Mouse (Mus musculus): ENCODE measurements around the gene Cstb. TPM values are rescaled to one million over a fixed set of nuclear protein-coding genes. Genes with fewer than 3 reads are reported as not detected.

The Cstb gene
- total and polyA plus RNA-seq, 3 experiments: 71.9 to 76.7 TPM; not detected in 1

DNA sequence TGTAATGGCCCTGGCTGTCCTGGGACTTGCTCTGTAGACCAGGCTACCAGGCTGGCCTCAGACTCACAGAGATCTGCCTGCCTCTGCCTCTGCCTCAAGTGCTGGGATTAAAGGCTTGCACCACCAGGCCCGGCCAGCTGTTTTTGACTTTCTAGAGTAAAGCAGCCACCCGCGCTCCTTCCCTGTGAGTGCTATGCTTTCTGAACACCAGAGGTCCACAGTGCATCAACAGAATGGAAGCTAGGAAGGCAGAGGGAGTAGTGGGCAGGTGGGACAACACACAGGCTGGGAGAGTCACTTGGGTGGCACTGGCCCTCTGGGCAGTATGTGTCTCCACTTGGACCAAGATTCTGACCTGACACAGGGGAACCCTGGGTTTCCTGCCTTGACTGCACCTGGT, 30.1 kb upstream of the Cstb start:
- Histone ChIP-seq H3K27ac (ENCODE audit: control insufficient read depth, low read depth, low read length) (no peak overlapping the region), H3K79me2 (ENCODE audit: control insufficient read depth, insufficient read depth, low read length, poor library complexity) (no peaks in the 10 kb centered on the region), H3K9ac (ENCODE audit: control insufficient read depth, low read depth, low read length, poor library complexity, severe bottlenecking) (no peak overlapping the region), H3K27me3 (ENCODE audit: control insufficient read depth in 1 of 2, insufficient read depth in 2 of 2, low read length in 2 of 2) (peaks cover 0 to 2% of the 10 kb centered on the region in 2 experiments; a peak in 1 of 4 replicates), H3K9me3 (replicated peaks; ENCODE audit: insufficient read depth, low read length) (no peaks in the 10 kb centered on the region), H3K36me3 (ENCODE audit: control insufficient read depth in 1 of 2, insufficient read depth in 2 of 2, low read length in 2 of 2) (peaks cover under 1 to 6% of the 10 kb centered on the region in 2 experiments; a peak in 3 of 4 replicates), H3K4me3 (ENCODE audit: control insufficient read depth in 1 of 2, insufficient read depth in 1 of 2, low read depth in 2 of 2, low read length in 2 of 2) (no peak overlapping the region), H3K4me1 (ENCODE audit: control insufficient read depth in 1 of 2, insufficient read depth in 2 of 2, low read length in 2 of 2) (peaks cover 0 to 18% of the 10 kb centered on the region in 2 experiments; a peak in 2 of 4 replicates)
- TF ChIP-seq ZNF384 (IDR thresholded peaks at IDR 0.05; ENCODE audit: low read depth, low read length) (no peak), RAD21 (IDR thresholded peaks at IDR 0.05; ENCODE audit: low read depth, low read length) (no peak), MAZ (IDR thresholded peaks at IDR 0.05; ENCODE audit: low read depth, low read length) (no peak), BHLHE40 (IDR thresholded peaks at IDR 0.05; ENCODE audit: borderline replicate concordance, low read depth, low read length) (no peak), ZKSCAN1 (IDR thresholded peaks at IDR 0.05; ENCODE audit: low read depth, low read length) (no peak), GABPA (IDR thresholded peaks at IDR 0.05; ENCODE audit: low read depth, low read length) (no peak), ELF1 (IDR thresholded peaks at IDR 0.05; ENCODE audit: low read depth, low read length) (no peak), MYB (IDR thresholded peaks at IDR 0.05; ENCODE audit: low read depth, low read length) (no peak), CTCF (IDR thresholded peaks at IDR 0.05 in 2 of 3, conservative IDR thresholded peaks at IDR 0.05 in 1 of 3; ENCODE audit: control insufficient read depth in 1 of 3, insufficient read depth in 1 of 3, low read depth in 2 of 3, low read length in 3 of 3, poor library complexity in 1 of 3, severe bottlenecking in 1 of 3) (no peak), NRF1 (IDR thresholded peaks at IDR 0.05; ENCODE audit: insufficient read depth, low read depth, low read length, poor library complexity, severe bottlenecking) (no peak), MYC (IDR thresholded peaks at IDR 0.05; ENCODE audit: low read depth, low read length) (no peak), ZC3H11A (IDR thresholded peaks at IDR 0.05; ENCODE audit: low read depth, low read length) (no peak), GATA1 (IDR thresholded peaks at IDR 0.05; ENCODE audit: low read depth, low read length) (no peak)
- DNase-seq (ENCODE audit: low read depth, low spot score): no peak

- TF ChIP-seq CTCF (IDR thresholded peaks at IDR 0.05 in 2 of 3, conservative IDR thresholded peaks at IDR 0.05 in 1 of 3; ENCODE audit: control insufficient read depth in 1 of 3, insufficient read depth in 1 of 3, low read depth in 2 of 3, low read length in 3 of 3, poor library complexity in 1 of 3, severe bottlenecking in 1 of 3): peak; percentile 80 to 93 (median 90)
- TF ChIP-seq GABPA (IDR thresholded peaks at IDR 0.05; ENCODE audit: low read depth, low read length): no peak
- TF ChIP-seq ZC3H11A (IDR thresholded peaks at IDR 0.05; ENCODE audit: low read depth, low read length): peak; percentile 28; the same call in 1 of the 2 replicates
- TF ChIP-seq SMC3 (IDR thresholded peaks at IDR 0.05; ENCODE audit: low read depth, low read length): peak; percentile 46
- TF ChIP-seq MYC (IDR thresholded peaks at IDR 0.05; ENCODE audit: low read depth, low read length): 0 out of 2 replicates have a peak, but pooled peaks have one; percentile 44
- TF ChIP-seq RAD21 (IDR thresholded peaks at IDR 0.05; ENCODE audit: low read depth, low read length): peak; percentile 54
- no peak for TF ChIP-seq POLR2A (IDR thresholded peaks at IDR 0.05; ENCODE audit: control insufficient read depth in 1 of 2, insufficient read depth in 1 of 2, low read depth in 1 of 2, low read length in 2 of 2, poor library complexity in 1 of 2)
- no peak for TF ChIP-seq POLR2AphosphoS5 (IDR thresholded peaks at IDR 0.05; ENCODE audit: borderline replicate concordance, low read depth, low read length)
- TF ChIP-seq MXI1 (IDR thresholded peaks at IDR 0.05; ENCODE audit: low read depth, low read length): no peak
- Histone ChIP-seq H3K9me3 (replicated peaks; ENCODE audit: insufficient read depth, low read length) (no peaks in the 10 kb centered on the region), H3K4me3 (ENCODE audit: control insufficient read depth in 1 of 2, insufficient read depth in 1 of 2, low read depth in 2 of 2, low read length in 2 of 2) (no peak overlapping the region), H3K27me3 (ENCODE audit: control insufficient read depth in 1 of 2, insufficient read depth in 2 of 2, low read length in 2 of 2) (no peaks in the 10 kb centered on the region), H3K36me3 (ENCODE audit: control insufficient read depth in 1 of 2, insufficient read depth in 2 of 2, low read length in 2 of 2) (peaks cover 3 to 6% of the 10 kb centered on the region in 2 experiments; a peak in 3 of 4 replicates), H3K79me2 (ENCODE audit: control insufficient read depth, insufficient read depth, low read length, poor library complexity) (no peaks in the 10 kb centered on the region), H3K9ac (ENCODE audit: control insufficient read depth, low read depth, low read length, poor library complexity, severe bottlenecking) (no peak overlapping the region), H3K4me1 (ENCODE audit: control insufficient read depth in 1 of 2, insufficient read depth in 2 of 2, low read length in 2 of 2) (peaks cover 0 to 18% of the 10 kb centered on the region in 2 experiments; a peak in 2 of 4 replicates), H3K27ac (ENCODE audit: control insufficient read depth, low read depth, low read length) (no peak overlapping the region)
- DNase-seq (ENCODE audit: low read depth, low spot score): peak; percentile 92
Measured at GRCm38 (mm10) chr10:78395819-78396624, 29.4 kb upstream of the Cstb start.
